Mouse (Mus musculus) kidney, postnatal 14 days (tissue): ENCODE results near the gene Ect2.

Source experiments
- DNase-seq: peaks from one replicate; pipeline ENCODE4 v3.0.0; 2022; ENCODE audit warnings: mixed read lengths

Ect2 gene

DNA sequence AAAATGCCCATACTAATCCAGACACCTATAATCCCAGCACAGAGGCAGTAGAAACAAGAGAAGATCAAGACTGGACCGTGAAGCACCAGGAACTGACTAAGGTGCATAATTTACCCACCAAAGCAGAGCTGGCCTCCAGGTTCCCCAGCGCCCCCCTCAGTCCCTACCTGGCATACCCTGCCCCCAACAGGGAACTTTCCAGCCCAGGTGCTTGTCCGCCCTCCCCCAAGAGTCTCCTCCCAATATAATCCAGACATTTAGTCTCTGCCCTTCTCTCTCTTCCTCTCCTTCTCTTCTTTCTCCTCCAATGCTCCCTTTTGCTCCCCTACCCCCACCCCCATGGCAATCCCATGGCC lies 2.9 kb upstream of the Ect2 start:
- no peak for DNase-seq

GRCm38 (mm10) chr3:27155856-27156593 lies 2.3 kb upstream of the Ect2 start:
- DNase-seq, result peak; percentile 21

DNA sequence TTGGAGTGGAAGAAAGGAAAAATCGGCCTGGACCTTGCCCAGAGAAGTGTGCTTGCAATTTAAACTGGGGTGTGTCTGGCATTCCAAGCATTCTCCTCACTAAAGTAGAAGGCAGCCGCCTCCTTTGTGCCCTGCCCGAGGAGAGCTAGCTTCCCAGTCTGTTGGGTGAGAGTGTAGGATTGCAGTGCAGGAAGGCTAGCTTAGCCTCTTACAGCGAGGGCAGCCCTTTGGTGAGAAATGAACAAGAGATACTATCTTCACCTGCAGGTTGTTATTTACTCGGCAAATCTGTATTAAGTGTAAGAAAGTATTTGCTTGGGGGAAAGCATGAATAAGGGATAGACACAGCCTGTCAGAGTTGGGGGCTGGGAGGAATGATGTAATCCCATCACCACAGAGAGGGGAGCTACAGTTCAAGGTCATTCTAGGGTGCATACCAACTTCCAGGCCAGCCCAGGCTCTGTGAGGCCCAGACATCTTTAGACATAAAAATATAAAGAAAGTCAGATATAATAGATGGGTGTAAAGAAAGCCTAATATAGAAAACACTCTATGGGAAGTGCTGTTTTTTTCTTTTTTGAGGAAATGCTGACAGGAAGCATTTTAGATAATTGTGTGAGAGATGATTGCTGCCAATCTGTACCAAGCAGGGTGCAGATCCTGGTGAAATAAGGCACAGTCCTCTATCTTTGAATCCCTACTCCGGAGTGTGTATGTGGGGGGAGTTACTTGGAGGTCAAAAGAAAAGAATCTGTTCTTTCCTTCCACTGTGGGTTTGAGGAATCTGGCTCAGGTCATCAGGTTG lies 1.6 kb upstream of the Ect2 start:
- peak; percentile 77 for DNase-seq

- DNase-seq, result no peak
Observed at GRCm38 (mm10) chr3:27154280-27154679, 602 bp upstream of the Ect2 start.

- no peak for DNase-seq
Observed at GRCm38 (mm10) chr3:27153191-27153671, 447 bp downstream of the Ect2 start.

DNA sequence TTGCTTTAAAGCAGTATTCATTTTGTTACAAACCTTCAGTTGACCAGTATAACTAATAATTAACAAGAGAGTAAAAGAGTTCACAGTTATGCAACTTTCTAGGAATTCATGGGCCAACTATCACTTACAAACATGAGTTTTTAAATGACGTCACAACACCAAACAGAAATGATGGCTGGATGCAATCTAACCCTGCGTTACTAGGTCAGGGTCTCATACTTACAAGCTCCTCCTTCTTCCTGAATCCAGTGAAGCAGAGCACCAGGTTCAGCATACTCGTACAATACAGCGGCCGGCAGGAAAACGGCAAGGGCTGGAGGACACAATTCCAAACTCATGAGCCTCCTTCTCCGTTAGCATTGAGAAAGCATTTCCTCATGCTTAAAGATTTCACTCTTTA lies 7.9 kb downstream of the Ect2 start:
- peak; percentile 47 for DNase-seq

DNA sequence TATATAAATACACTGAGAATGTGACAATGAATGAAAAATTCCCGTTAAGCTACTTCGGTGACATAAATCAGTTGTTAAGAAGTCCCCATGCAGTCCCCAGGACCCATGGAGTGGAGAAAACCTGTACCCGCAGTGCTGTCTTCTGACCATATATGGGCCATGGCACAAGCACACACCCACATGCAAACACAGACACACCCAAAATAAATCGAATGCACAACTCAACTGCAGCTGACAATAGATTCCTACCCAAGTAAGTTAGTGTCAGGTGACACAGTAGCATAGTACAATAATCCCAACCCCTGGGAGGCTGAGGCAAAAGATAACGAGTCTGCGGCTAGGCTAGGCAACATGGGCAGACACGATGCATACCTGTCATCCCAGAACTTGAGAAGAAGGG lies 10.1 kb downstream of the Ect2 start:
- DNase-seq, result no peak

GRCm38 (mm10) chr3:27140101-27140500 lies 13.6 kb downstream of the Ect2 start:
- no peak for DNase-seq

DNA sequence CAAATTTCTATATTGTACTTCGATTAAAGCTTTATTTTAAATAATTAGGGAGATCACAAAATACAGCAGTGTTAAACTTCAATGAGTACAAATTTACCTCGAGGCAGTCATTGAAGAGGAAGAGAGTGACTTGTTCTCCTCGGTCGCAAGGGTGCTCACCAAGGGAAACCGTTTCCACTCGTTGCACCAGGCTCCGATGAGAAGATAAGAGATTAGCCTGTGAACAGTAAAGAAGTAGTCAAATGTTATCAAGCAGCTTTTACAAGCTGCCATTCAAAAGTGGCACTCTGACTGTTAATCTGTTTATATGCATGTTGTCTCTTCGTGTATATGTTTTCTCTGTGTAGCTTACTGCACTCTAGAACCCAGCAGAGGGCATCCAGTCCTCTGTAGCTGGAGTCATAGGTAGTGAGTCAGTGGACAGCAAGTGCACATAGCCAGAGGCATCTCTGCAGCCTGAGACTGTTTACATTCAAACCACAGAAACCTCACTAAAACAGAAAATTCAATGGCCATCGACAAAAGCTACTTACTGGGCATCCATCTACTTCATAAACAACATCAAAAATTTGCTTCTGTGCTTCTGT lies 31.7 kb downstream of the Ect2 start:
- no peak for DNase-seq

GRCm38 (mm10) chr3:27120932-27121331 lies 32.7 kb downstream of the Ect2 start:
- no peak for DNase-seq

GRCm38 (mm10) chr3:27118227-27118626 lies 35.5 kb downstream of the Ect2 start:
- peak; percentile 21 for DNase-seq

GRCm38 (mm10) chr3:27110860-27111259 lies 42.8 kb downstream of the Ect2 start:
- DNase-seq, result no peak

DNA sequence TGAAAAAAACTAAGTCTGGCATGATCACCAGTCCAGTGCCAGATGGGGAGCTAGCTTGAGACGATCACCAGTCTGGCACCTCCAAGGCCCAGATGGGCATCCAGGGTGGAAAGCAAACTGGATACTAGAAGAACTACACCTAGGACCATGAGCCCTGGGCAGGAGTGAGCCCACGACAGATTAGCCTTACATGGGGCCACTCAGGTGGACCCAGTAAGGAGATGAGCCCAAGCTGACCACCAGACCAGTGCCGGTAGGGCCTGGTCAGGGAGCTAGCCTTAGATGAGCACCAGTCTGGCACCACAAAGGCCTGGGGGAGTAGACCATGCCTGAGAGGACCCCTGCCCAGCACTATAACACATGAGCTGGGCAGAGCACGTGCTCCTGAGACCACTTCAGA lies 44.6 kb downstream of the Ect2 start:
- DNase-seq, result no peak

- no peak for DNase-seq
Observed at GRCm38 (mm10) chr3:27107142-27107541, 46.5 kb downstream of the Ect2 start.

- DNase-seq, result no peak
Observed at GRCm38 (mm10) chr3:27102965-27103364, 50.7 kb downstream of the Ect2 start.

DNA sequence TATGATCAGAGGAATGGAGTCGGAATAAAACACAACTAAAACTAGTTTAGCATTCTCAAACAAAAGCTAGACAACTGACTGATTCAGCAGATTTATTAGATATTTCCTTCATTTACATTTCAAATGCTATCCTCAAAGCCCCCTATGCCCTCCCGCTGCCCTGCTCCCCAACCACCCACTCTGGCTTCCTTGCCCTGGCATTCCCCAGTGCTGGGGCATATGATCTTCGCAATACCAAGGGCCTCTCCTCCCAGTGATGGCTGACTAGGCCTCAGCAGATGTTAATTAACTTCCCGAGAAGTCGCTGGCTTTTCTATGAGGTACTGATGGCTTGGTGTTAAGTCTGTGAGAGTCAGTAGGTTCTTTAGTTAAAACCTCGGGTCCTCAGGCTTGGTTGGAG lies 55.0 kb downstream of the Ect2 start:
- DNase-seq, result no peak

GRCm38 (mm10) chr3:27086221-27086620 lies 67.5 kb downstream of the Ect2 start:
- DNase-seq, result no peak

DNA sequence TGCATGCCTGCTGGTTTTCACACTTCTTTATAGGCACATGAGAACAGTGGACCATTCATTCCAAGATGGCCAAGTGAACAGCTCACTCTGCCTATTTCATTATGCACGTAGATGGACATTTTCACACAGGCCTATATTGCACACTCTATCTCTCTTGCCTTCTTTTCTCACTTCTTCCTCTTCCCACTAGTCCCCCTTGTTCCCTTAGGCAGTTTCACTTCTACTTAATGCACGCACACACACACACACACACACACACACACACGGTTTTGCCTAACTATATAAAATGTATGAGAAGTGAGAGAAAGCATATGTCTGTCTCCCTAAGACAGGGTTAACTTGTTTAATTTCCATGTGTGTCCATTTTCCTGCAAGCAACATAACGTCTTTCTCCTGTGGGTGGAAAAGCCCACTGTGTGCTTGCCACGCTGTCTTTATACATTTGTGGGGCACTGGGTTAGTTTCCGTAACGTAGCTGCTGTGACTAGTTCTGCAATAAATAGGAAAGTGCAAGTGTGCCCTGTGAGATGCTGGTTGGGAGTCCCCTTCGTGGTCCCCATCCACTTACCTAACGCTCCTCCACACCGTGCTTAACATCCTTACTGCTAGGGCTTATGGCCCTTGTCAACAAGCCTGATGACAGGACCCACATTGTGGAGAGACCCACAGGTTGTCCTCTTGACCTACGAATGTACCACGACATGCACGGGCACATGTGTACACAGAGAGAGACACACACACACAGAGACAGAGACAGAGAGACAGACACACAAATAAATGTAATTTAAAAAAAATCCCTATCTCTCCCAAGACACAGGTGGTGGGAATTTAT lies 72.2 kb downstream of the Ect2 start:
- DNase-seq, result no peak

DNA sequence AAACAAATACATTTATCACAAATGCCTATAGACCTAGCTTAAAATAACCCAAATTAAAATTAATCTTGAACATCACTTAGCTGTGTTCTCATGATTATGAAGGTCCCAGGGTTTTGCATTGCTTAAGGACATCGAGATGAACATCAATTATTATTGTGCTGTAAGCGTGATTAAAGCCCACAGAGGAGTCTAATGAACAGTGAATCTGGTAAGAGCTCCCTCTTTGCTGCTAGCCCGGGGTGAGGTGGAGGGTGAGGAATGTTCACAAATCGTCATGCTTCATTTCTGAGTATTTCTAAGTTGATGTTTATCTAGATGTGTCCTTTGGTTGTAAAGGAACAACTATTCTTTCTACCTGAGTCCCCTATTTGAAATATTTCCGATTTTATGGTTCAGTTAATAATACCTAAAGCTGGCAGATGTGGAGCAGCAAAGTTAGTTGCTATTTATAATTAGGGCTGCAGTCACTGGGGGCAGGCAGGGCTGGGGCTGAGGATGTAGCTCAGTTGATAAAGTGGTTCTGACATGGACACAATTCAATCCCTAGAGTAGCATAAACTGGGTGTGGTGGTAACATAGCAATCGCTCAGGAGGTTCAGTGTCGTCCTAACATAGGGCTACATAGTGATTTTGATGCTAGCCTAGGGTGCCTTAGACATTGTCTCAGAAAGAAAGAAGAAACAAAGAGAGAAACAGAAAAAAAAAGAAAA lies 73.5 kb downstream of the Ect2 start:
- no peak for DNase-seq

DNA sequence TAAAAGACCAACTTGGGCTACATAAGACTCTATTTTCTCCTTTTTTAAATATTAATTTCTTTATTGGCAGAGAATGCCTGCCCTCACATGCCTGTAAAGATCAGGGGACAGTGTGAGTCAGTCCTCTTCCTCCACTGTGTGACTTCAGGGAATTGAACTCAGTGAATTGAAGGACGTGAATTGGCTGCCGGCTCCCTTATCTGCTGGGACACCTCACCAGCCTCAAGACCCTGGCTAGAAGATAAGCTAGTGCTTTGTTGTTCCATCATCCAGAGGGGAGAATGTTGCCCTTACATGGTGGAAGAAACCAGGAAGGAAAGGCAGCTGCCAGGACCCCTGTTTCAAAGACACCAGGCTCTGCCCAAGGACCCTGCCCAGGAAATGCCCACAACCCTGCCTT lies 79.8 kb downstream of the Ect2 start:
- DNase-seq, result no peak

DNA sequence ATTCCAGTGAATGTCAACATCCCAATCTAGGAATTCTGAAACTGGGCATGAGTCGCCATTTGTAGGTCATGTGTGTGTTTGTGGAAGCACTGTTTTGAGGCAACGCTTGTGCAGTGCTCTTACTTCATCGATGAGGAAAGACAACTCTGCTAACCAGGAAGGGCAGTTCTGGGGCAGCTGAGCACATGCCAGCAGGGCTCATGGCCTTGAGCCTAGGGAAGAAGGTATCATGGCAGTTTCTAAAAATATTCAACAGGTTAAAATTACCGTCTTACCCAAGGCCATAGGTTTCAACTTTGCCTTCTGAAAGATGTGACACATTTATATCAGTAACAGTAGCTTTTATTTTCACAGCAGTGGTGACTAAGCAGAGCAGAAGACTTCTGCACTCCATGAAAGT lies 82.0 kb downstream of the Ect2 start:
- DNase-seq, result no peak

DNA sequence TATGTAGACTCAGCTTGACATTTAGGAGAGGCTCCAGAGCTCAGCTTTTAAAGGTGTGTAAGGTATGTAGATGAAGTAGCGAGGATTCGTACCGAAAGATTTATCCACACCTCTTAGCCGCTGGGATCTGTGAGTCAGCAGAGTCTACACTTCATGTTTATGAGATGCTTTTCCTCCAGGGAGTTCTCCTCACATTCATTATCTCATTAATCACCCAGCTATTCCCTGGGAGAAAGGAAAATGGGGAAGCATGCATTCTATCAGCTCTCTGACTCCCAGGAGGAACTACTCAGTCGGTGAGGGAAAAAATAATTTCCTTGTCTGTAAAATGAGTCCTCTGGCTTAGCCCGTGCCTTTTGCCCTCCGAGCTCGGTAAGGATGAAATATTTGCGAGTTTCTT lies 83.3 kb downstream of the Ect2 start:
- no peak for DNase-seq
